Comparison of ENCODE assay signal across 21 mouse cellular contexts in genomic region chr2:110871650-110872049, GRCm38 (mm10).
"Had no signal": no experiment of that assay in that cellular context is flagged by ENCODE, and none has a peak within 500 bp of the region (broad histone marks: within the 10 kb centered on the region; RNA-seq: fewer than 3 reads in every experiment).

No protein-coding gene starts in this region.

- H3K9me3 ChIP-seq: midbrain, embryonic 10.5 days; midbrain, embryonic 12.5 days; neural tube, embryonic 13.5 days; neural tube, embryonic 15.5 days; stomach, embryonic 15.5 days had no signal

- ATAC-seq: midbrain, embryonic 16.5 days had no signal

- H3K27me3 ChIP-seq: midbrain, embryonic 12.5 days; neural tube, embryonic 13.5 days; neural tube, embryonic 15.5 days; stomach, embryonic 15.5 days had no signal

- DNase-seq: lung, adult 18-20 months; lung, embryonic 14.5 days; lung, postnatal 10 days; lung, postnatal 4 days; midbrain, embryonic 14.5 days; retina, postnatal 1 day; right cerebral cortex, adult 18-20 months; right cerebral cortex, postnatal 25 days; right cerebral cortex, postnatal 4 days; spleen, adult 18-20 months; thymus, adult 2 months; thymus, postnatal 25 days; thymus, postnatal 4 days had no signal

- H3K36me3 ChIP-seq: midbrain, embryonic 10.5 days; midbrain, embryonic 12.5 days; neural tube, embryonic 13.5 days; neural tube, embryonic 15.5 days; stomach, embryonic 15.5 days had no signal

- H3K4me3 ChIP-seq: midbrain, embryonic 10.5 days; midbrain, embryonic 12.5 days; myocyte; neural tube, embryonic 13.5 days; neural tube, embryonic 15.5 days; stomach, embryonic 15.5 days had no signal

- H3K9ac ChIP-seq: lung, embryonic 14.5 days; midbrain, embryonic 12.5 days; neural tube, embryonic 13.5 days; neural tube, embryonic 15.5 days; stomach, embryonic 15.5 days had no signal

- H3K4me1 ChIP-seq: midbrain, embryonic 10.5 days; midbrain, embryonic 12.5 days; neural tube, embryonic 13.5 days; neural tube, embryonic 15.5 days; stomach, embryonic 15.5 days had no signal

- H3K4me2 ChIP-seq: lung, embryonic 14.5 days; midbrain, embryonic 12.5 days; neural tube, embryonic 13.5 days; neural tube, embryonic 15.5 days; stomach, embryonic 15.5 days had no signal

- H3K27ac ChIP-seq: midbrain, embryonic 10.5 days; midbrain, embryonic 12.5 days; neural tube, embryonic 13.5 days; neural tube, embryonic 15.5 days; stomach, embryonic 15.5 days; stomach, postnatal 0 days had no signal
